Mouse (Mus musculus) forebrain, embryonic 10.5 days (tissue): ENCODE measurements around the gene Gpr142. TPM values are rescaled to one million over a fixed set of nuclear protein-coding genes. Genes with fewer than 3 reads are reported as not detected.

Source experiments
- DNase-seq: peaks from one replicate; pipeline ENCODE4 v3.0.0-alpha.2; 2017; ENCODE audit warnings: low spot score; ENCODE audit errors: extremely low spot score
- H3K27ac ChIP-seq: fragments of 300-500 bp; sonication (generic); 2 replicates; pipeline ENCODE4 v1.5.1; 2016; ENCODE audit warnings: mild to moderate bottlenecking
- H3K27me3 ChIP-seq: fragments of 300-500 bp; sonication (generic); 2 replicates; pipeline ENCODE4 v1.6.1; 2016; ENCODE audit warnings: mild to moderate bottlenecking; ENCODE audit not compliant: poor library complexity, severe bottlenecking
- H3K36me3 ChIP-seq: fragments of 300-500 bp; sonication (generic); replicated peaks from 2 replicates; pipeline ENCODE4 v1.6.1; 2016; ENCODE audit warnings: mild to moderate bottlenecking, moderate library complexity
- H3K4me1 ChIP-seq: fragments of 300-500 bp; sonication (generic); 2 replicates; pipeline ENCODE4 v1.6.1; 2016
- H3K4me3 ChIP-seq: fragments of 300-500 bp; sonication (generic); 2 replicates; pipeline ENCODE4 v1.5.1; 2016; ENCODE audit warnings: mild to moderate bottlenecking, moderate library complexity
- H3K9me3 ChIP-seq: fragments of 300-500 bp; sonication (generic); 2 replicates; pipeline ENCODE4 v1.6.1; 2016; ENCODE audit warnings: mild to moderate bottlenecking, moderate library complexity
- WGBS: fragments of 180-500 bp; shearing (Covaris S2); methylation state at CpG from one replicate; pipeline ENCODE4 v1.1.7; 2016; 5-methylcytosine and 5-hydroxymethylcytosine counted together
- polyA plus RNA-seq: library from polyadenylated mRNA; unstranded; fragments of >200 nt; fragmentation: Nextera tagmentation; extraction: Ambion mirVana; gene quantifications from 2 replicates; pipeline ENCODE4 v1.2.1, GENCODE M21; 2016

The Gpr142 gene
- polyA plus RNA-seq, 1 experiment from 2014 or later, result 0.21 TPM

- Histone ChIP-seq H3K4me1 (peaks cover 63% of the 10 kb centered on the region), H3K27ac (peak overlapping the region; percentile 89), H3K4me3 (peak overlapping the region; percentile 78), H3K36me3 (no peaks in the 10 kb centered on the region), H3K9me3 (no peaks in the 10 kb centered on the region), H3K27me3 (peaks cover 69% of the 10 kb centered on the region)
- WGBS, result 0% methylated on average over 27 of the region's 27 CpGs
- DNase-seq, result peak; percentile 44
Measured at GRCm38 (mm10) chr11:114851269-114851607, 52.5 kb downstream of the Gpr142 start.

GRCm38 (mm10) chr11:114851608-114852310, 53.0 kb downstream of the Gpr142 start:
- peak; percentile 65 for DNase-seq
- peak overlapping the region; percentile 89 for H3K27ac ChIP-seq
- no peaks in the 10 kb centered on the region for H3K9me3 ChIP-seq
- peak overlapping the region; percentile 78 for H3K4me3 ChIP-seq
- WGBS, result under 1% methylated on average over 65 of the region's 65 CpGs
- no peaks in the 10 kb centered on the region for H3K36me3 ChIP-seq
- peaks cover 58% of the 10 kb centered on the region for H3K4me1 ChIP-seq
- peaks cover 65% of the 10 kb centered on the region for H3K27me3 ChIP-seq

GRCm38 (mm10) chr11:114852311-114853173, 53.8 kb downstream of the Gpr142 start:
- Histone ChIP-seq H3K4me1 (peaks cover 52% of the 10 kb centered on the region), H3K9me3 (no peaks in the 10 kb centered on the region), H3K36me3 (no peaks in the 10 kb centered on the region), H3K4me3 (peak overlapping the region; percentile 78), H3K27me3 (peaks cover 65% of the 10 kb centered on the region), H3K27ac (peak overlapping the region; percentile 89)
- DNase-seq, result peak; percentile 57
- under 1% methylated on average over 40 of the region's 40 CpGs for WGBS

GRCm38 (mm10) chr11:114853174-114853838, 54.6 kb downstream of the Gpr142 start:
- peaks cover 65% of the 10 kb centered on the region for H3K27me3 ChIP-seq
- WGBS, result 11% methylated on average over 7 of the region's 7 CpGs
- H3K4me1 ChIP-seq, result peaks cover 52% of the 10 kb centered on the region
- H3K9me3 ChIP-seq, result no peaks in the 10 kb centered on the region
- no peak for DNase-seq
- H3K4me3 ChIP-seq, result peak overlapping the region; percentile 78
- no peaks in the 10 kb centered on the region for H3K36me3 ChIP-seq
- peak overlapping the region; percentile 89 for H3K27ac ChIP-seq

GRCm38 (mm10) chr11:114854581-114854980, 55.9 kb downstream of the Gpr142 start:
- Histone ChIP-seq H3K36me3 (no peaks in the 10 kb centered on the region), H3K27me3 (peaks cover 54% of the 10 kb centered on the region), H3K4me1 (peaks cover 44% of the 10 kb centered on the region), H3K27ac (no peak overlapping the region), H3K9me3 (peaks cover 6% of the 10 kb centered on the region; the same call in 1 of the 2 replicates), H3K4me3 (no peak overlapping the region)
- DNase-seq, result no peak
- WGBS, result 82% methylated on average over 6 of the region's 6 CpGs

GRCm38 (mm10) chr11:114856125-114856524, 57.4 kb downstream of the Gpr142 start:
- no peak for DNase-seq
- H3K4me1 ChIP-seq, result peaks cover 29% of the 10 kb centered on the region
- H3K4me3 ChIP-seq, result no peak overlapping the region
- peaks cover 6% of the 10 kb centered on the region; the same call in 1 of the 2 replicates for H3K9me3 ChIP-seq
- H3K36me3 ChIP-seq, result no peaks in the 10 kb centered on the region
- H3K27me3 ChIP-seq, result peaks cover 39% of the 10 kb centered on the region
- 92% methylated on average over 5 of the region's 5 CpGs for WGBS
- H3K27ac ChIP-seq, result no peak overlapping the region

Other genes starting within 250 kb of the Gpr142 start
- 1,134 and 1,162 TPM in 2 replicates for gene Rpl38, start 130.4 kb upstream of the Gpr142 start, polyA plus RNA-seq
- 8.6 and 9.5 TPM in 2 replicates for gene Ttyh2, start 123.5 kb upstream of the Gpr142 start, polyA plus RNA-seq
- 0.77 and 1.0 TPM in 2 replicates for gene Dnaic2, start 71.5 kb upstream of the Gpr142 start, polyA plus RNA-seq
- gene Kif19a, start 33.5 kb upstream of the Gpr142 start, polyA plus RNA-seq, result 0.33 and 0.71 TPM in 2 replicates
- 20.7 and 20.8 TPM in 2 replicates for gene Btbd17, start 3.0 kb upstream of the Gpr142 start, polyA plus RNA-seq
- gene Gprc5c, start 52.2 kb downstream of the Gpr142 start, polyA plus RNA-seq, result 31.7 and 32.3 TPM in 2 replicates
- gene Cd300a, start 91.1 kb downstream of the Gpr142 start, polyA plus RNA-seq, result 0.42 and 1.3 TPM in 2 replicates
- gene Cd300lb, start 135.5 kb downstream of the Gpr142 start, polyA plus RNA-seq, result not detected in 2 replicates
- not detected in 2 replicates for gene Cd300c, start 170.2 kb downstream of the Gpr142 start, polyA plus RNA-seq
- gene Cd300ld, start 191.0 kb downstream of the Gpr142 start, polyA plus RNA-seq, result 0.17 TPM in 1 of 2 replicates, not detected in the other
- gene Cd300c2, start 203.0 kb downstream of the Gpr142 start, polyA plus RNA-seq, result 0.20 and 0.41 TPM in 2 replicates
- gene Cd300ld2, start 217.3 kb downstream of the Gpr142 start, polyA plus RNA-seq, result not detected in 2 replicates
- not detected in 2 replicates for gene Cd300ld4, start 228.1 kb downstream of the Gpr142 start, polyA plus RNA-seq
- not detected in 2 replicates for gene Cd300ld5, start 238.8 kb downstream of the Gpr142 start, polyA plus RNA-seq
- gene Cd300ld3, start 249.5 kb downstream of the Gpr142 start, polyA plus RNA-seq, result not detected in 2 replicates